Mouse (Mus musculus) brain, adult 2 months (tissue): ENCODE results near the gene Dok3.
A peak's percentile ranks its signal among the peaks of the same experiment; 100 is the strongest.
"Not testable (repeated sequence)": the region's sequence is repeated elsewhere in the genome, so short reads cannot be mapped to it uniquely, and the experiment has no call there.

Experiments
- DNase-seq: peaks from one replicate; pipeline ENCODE4 v3.0.0; 2011; ENCODE audit warnings: low read depth, low spot score

Gene Dok3

DNA sequence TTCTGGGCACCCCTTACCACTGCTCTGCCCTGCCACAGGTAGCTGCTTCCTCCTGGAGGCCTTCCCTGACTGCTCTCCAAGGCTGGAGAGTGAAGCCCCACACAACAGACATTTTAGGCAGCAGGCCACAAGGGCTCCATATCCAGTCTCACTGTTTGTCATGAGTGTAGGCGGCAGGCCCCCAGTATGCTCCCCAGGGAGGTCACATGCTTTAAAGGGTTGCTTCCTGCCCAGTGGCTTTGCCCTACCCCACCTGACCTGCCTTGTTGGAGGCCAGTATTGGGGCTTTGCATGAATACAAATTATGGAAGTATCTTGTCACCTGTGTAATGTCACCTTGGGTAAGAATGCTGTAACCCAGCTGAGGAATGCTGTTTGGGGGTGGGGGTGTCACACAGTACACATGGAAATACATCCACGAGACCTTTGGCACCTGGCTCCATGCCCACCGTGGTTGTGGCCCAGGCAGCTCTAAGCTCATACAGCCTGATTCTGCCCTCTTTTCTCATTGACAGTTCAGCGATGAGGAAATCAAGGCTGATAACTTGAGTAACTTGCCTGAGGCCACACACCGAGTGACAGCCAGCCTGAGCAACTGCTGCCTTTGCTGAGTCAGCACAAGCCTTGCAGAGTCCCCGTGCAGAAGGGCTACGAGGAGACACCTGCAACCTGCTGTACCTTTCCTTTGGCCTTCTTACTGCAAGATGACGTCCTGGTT lies at the start of gene Dok3:
TSS of gene Dok3 (minus strand) at position 99 of the 718 bp plus-strand sequence.
- no peak for DNase-seq

DNA sequence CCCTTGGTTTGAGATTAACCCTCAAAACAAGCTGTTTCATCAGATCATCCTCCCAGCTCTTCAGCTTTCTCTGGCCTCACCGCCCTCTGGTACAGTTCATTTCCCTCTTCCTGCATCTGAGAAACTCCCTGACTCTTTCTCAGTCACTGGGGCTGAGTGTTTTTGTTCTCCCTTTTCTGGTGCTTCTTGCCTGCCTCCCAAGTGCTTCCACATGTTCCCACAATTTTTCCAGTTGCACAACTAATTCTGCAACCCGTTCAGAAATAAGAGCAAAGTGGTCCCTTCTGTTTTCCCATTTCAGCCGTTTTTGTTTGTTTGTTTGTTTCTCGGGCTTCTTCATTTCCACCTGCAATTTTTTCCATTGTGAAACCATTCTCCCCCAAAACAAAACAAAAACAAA lies 49.0 kb upstream of the Dok3 start:
- DNase-seq: no peak

DNA sequence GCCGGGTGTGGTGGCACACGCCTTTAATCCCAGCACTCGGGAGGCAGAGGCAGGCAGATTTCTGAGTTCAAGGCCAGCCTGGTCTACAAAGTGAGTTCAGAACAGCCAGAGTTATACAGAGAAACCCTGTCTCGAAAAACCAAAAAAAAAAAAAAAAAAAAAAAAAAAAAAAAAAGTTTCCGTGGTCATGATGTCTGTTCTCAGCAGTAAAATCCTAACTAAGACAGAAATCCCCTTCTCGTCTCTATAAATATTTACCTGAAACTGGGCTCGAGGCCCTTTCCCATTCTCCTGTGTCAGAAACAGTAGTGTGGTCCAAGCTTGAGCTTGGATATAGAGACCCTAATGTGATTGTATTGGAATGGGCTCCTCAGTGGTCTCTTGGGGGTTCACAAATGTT lies 47.8 kb upstream of the Dok3 start:
- not testable (repeated sequence) for DNase-seq

DNA sequence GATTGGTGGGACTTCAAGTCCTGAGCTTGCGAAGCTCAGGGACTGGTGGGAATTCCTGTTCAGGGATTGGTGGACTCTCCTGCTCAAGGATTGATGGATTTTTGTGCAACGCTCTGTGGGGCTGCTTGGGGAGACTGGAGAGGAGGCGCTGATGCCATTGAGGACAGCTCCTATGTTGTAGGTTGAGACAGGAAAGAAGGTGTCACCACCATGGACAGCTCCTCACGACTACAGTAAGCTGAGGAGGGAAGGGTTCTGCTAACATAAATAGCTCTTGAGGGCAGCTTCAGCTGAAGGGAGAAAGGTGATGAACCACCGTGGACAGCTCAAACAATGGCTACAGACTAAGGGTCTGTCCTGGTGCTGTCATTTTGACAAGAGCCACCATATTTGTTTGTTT lies 46.8 kb upstream of the Dok3 start:
- DNase-seq: no peak

DNA sequence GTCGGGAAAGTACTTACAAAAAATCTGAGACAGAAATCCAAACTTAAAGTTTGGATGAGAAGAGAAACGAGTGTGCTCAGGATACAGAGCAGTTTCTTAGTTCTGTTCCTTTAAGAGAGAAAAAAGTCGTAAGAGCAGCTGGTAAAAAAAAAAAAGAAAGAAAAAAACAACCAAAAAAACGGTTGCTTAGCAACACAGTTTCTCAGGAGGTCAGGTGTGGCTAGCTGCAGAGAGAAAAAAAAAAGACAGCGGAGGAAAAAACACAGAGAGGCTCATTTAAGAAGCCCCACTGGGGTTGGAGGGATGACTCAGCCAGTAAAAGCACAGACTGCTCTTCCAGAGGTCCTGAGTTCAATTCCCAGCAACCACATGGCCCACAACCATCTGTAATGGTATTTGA lies 45.2 kb upstream of the Dok3 start:
- DNase-seq: peak; percentile 76

DNA sequence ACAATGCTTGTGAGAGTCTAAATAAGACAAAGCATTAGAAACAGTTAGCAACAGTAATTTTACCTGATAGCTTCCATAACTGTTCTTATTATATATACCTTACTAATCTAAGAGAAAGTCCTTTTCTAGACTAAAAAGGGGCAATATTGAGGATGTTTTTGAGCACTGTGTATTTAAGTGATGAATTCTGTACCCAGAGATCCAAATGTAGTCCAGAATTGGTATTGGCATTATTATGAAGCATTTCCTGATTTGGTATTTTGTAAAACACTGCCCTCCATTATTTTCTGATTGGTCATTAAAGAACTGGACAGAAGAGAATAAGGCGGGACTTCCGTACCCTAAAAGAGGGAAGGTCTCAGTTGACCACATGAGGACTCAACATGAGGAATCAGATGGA lies 44.3 kb upstream of the Dok3 start, which contains the start of gene Tmed9:
TSS of gene Tmed9 (plus strand) at position 301 of the 400 bp plus-strand sequence.
- no peak for DNase-seq

DNA sequence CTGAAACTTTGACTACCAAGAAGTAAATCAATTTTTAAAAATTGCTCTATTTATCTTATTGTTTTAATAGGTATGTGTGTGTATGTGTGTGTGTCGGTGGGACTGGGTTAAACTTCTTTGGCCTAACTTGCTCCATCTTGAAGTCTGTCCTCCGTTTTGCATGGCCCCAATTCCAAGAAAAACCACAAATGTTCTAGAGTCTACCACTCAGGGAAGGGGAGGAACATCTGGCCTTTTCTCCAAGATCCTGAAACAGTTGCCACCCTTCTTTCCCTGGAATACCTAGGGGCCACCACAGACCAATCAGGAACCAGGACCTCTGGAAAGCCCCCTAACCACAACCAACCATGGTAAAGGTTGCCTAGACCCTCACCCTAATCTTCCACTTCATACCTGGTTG lies 42.9 kb upstream of the Dok3 start:
- DNase-seq: no peak

DNA sequence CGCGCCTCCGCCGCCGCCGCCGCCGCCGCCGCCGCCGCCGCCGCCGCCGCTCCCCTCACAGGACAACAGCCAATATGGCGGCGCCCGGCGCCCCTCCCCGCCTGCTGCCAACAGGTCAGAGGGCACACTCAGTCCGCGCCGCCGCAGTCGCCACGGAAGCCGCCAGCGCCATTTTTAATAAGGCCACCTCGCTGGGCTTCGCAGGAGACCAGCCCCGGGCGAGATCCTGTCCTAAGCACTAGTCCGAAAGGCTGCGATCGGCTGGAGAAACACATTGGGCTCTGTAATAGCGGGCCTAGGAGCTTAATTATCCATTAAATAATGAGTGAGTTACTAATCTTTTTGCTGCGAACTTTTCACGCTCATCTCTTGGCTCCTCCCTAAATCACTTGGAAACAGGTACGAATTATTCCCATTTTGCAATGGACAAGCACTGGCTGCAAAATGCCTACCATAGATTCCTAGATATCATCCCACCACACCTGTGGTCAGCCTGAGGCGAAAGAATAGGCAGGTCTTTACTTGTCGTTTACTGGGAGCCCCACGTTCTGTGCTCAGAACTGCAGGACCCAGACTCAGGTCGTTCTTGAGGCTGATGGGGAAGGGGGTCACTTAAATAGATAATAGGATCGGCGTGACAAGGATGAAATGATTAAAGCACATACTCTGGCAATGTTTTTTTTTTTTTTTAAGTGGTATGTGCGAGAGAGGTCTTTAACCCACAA lies 42.1 kb upstream of the Dok3 start, which contains the start of gene Fam193b:
TSS of gene Fam193b (minus strand) at position 94 of the 725 bp plus-strand sequence.
- peak; percentile 95 for DNase-seq

DNA sequence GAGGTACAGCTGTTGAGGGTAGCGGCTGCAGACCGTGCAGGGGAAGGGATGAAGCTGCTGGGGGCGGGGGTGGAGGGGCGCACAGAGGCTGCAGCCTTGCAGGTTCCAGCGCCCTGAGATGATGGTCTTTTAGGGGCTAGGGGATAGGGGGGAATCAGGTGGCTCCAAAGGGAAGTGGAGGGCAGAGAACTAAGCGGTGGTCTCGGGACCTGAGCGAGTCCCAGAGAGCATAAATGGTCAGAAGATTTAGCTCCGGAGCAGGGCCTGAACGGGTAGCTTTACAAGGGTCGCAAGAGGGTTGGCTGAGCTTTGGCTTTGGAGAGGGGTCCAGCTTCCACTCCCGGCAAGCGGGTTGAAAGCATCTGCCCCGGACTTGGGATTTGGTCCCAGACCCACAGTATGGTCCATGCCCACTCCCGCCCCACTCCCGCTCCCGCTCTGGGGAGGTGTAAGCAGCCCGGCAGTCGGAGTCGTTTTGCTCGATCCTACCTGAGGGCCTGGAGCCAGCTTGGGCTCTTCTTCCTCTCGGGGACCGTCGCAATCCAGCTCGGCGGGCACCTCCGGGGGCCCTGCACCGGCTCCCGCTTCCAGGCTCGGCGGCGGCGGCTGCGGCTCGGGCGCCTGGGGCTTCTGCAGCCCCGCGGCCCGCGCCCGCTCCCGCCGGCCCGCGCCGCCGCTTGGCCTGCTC lies 41.3 kb upstream of the Dok3 start:
- DNase-seq: peak; percentile 39

DNA sequence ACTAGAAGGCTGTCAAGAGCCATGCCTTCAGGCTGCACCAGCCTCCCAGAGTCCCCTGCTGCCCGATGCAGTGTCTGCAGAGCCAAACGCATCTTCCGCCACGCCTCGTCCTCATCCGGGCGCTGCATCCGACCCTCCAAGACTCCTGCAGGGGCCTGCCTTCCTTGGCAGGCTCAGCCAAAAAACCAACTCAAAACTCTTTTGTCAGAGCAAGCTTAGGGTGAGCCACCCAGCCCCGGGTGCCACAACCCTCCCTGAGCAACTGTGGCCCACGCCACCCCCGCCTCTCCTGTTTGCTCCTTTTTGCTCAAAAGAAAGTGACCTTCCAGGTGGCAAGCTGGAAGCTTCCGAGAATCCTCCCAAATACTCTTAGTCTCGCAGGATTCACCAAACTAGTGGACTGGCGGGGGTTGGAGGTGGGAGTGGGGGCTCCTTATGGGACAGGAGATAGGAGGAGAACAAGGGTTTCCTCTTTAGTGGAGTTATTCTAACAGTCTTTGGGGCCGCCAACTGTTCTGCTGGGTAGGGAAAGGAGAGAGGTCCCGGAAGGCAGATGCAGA lies 40.7 kb upstream of the Dok3 start:
- peak; percentile 53 for DNase-seq

DNA sequence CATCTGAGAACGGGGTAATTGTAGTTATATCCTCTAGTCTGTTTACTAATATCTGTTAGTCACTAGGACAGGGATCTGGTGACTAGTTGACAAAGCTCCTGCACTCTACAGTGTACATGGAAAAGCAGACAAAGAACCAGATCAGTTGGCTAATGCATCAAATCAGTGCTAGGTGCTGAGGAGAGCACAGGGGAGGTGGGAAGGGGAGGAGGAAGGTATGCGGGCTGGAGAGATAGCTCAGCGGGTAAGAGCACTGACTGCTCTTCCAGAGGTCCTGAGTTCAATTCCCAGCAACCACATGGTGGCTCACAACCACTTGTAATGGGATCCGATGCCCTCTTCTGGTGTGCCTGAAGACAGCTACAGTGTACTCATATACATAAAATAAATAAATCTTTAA lies 39.4 kb upstream of the Dok3 start:
- DNase-seq: not testable (repeated sequence)

DNA sequence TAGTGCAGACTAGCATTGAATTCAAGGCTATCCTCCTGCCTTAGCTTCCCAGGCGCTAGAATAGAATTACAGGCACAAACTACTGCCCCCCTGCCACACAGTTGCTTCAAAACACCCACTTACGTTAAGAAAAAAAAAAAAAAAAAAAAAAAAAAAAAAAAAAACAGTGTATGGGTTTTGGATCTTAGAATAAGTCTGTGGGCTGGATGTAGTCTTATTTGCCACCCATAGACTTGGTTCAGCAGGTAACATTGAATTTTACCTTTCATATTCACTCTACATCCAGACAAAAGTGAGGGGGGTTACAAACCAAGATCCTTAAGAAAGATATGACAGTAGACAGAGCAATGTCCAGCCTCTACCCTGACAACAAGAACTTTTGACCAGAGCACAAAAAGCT lies 38.9 kb upstream of the Dok3 start:
- no peak for DNase-seq

DNA sequence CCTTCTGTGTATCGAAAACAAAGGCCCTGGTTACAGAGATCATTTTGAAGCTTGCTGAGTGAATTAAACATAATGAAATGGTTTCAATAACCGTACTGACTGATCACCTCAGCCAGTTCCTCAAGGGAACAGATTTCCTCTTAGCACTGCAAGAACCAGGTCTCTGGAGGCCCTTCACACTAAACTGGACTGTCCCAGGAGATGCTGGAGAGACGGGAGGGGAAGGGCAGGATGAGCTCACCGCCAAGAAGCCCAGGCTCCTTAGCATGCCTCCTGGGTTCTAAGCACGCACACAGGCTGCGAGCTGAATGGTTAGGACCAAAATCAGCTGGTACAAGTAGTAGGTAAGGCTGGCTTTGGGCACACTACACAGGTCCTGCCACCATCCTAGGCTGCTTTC lies 37.9 kb upstream of the Dok3 start:
- no peak for DNase-seq

DNA sequence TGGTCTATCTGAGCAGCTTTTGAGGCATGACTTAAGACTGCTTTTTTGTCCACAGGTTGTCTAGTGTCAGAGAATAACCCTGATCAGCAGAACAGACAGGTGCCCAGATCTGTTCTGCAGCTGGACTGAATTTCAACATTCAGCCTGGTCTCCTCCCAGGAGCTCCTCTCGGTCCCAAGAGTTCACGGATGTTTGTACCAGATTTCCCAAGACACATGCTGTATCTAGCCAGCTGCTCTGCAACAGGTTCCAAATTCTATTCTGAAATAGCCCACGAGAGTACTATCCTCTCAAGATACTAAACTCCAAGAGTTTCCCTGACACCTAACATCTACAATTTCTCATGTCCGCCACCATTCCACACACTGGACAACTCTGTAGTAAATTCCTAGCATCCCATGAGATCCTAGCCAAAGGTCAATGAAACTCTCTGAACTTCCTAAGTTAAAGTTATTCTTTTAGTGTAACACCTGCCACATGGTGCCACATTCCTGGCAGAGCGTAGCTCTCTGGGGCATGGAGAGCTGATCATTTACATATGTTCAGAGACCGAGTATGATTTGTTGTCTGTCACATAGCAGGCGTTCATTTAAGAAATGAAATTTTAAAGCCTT lies 34.3 kb upstream of the Dok3 start:
- no peak for DNase-seq

DNA sequence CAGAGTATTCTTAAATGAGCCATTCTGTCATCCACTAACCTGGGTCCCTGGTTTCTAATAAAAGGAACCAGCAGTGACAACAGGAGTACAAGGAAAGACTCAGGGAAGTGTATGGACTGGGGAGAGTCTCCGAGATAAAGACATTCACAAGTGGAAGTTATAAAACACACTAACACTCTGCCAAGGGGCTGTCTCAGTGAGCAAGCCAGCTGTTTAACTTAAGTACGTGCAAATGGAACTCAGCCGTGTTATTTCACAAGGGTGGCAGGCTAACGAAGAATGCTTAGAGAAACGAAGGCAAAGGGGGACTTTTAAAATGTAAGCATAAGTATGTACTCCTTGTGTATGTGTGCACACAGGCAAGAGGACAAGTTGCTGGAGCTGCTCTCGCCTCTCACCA lies 28.4 kb upstream of the Dok3 start:
- DNase-seq: peak; percentile 20

DNA sequence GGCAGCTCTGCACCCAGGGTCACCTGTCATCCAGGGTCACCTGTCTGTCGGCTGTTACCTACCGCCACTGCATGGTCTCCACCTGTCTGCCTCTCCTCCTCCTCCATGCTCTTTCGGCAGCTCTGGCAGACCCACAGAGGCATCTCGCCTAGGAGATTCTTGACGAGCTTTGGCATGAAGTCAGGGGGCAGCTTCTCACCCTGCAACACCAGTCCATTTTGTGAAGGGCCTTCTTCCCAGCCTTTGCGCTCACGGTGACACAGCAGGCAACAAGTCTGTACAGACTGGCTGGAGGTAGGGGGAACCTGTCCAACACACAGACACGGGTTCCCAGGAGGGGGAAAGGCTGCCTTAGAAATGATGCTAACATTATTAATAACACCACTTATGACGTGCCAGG lies 26.8 kb upstream of the Dok3 start:
- no peak for DNase-seq

DNA sequence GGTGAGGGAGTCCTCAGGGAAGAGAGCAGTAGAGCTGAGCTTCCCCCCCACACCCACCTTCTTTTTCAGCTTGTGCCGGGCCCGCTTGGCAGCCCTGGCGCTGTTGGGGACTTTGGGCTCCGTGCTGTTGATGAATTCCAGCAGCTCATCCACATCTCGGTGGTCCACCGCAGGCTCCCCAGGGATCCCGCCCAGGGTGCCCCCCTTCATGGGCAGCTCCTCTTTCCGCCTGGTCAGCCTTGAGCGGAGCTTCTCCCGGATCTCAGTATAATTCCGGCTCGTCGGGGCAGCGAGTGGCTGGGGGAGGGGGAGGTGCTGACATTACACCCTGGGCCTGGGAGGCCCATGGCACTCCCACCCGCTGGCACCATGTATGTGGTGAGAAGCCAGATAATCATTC lies 20.0 kb upstream of the Dok3 start:
- DNase-seq: no peak

DNA sequence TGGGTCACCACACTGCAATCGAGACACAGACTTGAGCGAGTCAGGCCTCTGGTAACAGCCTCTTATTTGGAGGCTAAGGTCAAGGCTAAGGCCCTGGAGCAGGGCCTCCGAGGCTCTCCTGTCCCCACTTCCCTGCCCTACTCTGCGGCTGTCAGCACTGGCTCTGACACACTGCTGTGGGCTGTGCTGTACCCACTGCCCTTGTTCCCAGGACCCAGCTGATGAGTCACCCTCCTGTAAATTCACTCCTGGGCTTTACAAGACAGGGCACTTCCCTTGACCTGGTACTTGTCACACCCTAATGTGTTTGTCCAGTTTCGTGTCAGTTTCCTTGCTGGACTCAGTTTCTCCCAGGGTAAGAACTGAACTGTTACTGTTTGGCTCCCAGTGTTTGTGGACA lies 19.3 kb upstream of the Dok3 start:
- no peak for DNase-seq

DNA sequence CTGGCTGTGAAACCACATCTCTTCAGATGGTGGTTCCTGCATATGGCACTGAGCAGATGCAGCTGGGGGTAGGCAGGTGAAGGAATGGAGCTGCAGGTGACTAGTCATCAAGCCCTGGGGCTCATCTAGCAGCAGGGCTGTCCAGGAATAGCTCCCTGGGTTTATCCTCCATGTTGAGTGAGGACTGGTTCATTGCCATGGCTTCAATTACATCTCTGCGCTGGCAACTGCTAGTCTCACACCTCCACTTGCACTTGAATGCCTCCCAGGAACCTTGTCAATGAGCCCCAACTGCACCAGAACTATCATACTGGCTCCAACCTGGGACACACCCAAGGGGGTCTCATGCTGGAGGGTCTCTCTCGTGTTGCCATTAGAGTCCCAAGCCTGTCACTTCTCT lies 18.8 kb upstream of the Dok3 start:
- DNase-seq: no peak

DNA sequence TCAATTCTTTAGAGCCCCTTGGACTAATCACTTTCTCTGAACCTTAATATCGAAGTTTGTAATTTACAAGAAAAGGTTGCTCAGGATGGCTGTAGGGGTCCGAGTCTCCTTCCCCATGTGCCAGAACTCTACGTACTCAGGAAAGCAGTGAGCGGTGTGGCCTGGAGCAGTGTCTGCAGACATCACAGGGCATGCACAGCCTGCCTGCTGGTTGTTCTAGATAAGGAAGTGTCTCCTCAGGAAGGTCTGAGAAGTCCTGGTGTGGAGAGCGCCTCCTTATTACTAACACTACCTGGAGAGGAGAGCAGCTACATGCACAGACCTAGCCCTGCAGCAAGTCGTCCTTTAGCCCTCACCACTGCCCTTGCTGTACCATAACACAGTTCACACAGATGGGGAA lies 15.7 kb upstream of the Dok3 start:
- no peak for DNase-seq

DNA sequence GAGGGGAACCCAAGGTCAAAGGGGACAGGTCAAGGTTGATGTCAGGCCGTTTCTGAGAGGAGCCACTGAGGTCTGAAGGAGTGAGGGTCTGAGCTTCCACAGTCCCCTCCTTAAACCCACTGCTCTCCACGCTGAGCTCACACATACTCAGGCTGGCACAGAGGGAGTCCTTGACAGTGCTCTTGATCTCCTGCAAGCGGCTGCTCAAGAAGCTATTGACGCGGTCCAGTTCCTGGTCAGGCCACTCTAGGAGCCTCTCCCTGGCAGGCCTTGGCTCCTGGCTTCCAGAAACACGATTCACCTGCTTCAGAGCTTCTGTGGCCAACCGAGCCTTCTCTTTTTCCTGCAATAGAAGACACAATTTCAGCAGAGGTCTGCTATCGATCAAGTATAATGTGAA lies 14.4 kb upstream of the Dok3 start:
- no peak for DNase-seq

DNA sequence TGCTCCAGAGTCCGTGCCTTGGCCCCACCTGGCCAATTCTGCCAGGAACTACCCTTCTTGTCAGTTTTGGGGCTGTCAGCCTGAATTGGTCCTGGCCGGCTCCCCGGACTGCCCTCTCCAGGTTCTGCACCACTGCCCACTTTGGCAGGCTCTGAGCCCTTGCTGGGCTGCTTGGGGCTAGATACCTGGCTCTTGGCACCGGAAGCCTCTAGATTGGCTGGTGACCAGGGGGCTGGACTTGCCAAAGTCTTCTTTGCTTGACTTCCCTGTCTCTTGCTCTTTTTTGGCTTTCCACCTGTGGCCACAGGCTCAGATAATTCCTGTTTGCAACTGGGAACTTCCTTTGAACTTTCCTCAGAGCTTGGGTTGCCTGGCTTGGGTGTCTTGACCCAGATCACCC lies 13.8 kb upstream of the Dok3 start:
- DNase-seq: no peak
